Mouse (Mus musculus): ENCODE results near the gene Adamtsl1. TPM values are rescaled to one million over a fixed set of nuclear protein-coding genes. Genes with fewer than 3 reads are reported as not detected.

Gene Adamtsl1
- total RNA-seq, 2 experiments from 2014 or later, result not detected

DNA sequence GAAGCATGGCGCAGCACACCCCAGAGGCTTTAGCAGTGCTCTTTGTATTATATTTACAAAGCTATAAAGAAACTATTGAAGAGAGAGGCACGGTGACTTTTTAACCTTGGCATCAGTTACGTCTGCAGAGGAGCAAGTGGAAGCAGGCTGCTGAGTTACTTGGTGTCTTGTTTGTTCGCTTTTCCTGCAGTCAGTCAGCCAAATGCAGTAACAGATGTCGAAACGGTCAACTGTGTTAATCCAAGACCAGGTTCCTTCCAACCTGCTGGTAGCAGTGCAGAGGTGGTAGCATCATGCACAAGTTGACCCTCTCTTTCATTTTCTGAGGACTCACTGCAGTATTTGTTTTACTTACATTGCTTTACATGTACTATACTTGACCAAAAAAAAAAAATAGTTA, 908.6 kb downstream of the Adamtsl1 start:
- no peak for ATAC-seq (replicated peaks; ENCODE audit: low FRiP score, poor library complexity, severe bottlenecking)

DNA sequence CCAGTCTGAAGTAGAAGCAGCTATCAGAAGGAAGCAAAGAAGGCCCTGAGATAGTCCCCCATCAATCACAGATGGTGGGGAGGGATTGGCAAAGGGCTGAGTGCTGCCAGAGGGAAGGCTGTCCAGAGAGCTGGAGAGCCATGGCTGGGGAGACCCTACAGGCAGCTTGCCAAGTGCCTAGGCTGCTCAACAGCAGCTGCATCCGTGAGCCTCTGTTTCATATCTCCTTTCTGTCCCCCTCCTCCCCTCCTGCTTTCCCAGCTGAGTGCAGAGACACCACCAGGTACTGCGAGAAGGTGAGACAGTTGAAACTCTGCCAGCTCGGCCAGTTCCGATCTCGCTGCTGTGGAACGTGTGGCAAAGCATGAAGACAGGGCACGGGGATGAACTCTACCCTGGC, 911.6 kb downstream of the Adamtsl1 start:
- ATAC-seq (replicated peaks; ENCODE audit: low FRiP score, poor library complexity, severe bottlenecking), result no peak

DNA sequence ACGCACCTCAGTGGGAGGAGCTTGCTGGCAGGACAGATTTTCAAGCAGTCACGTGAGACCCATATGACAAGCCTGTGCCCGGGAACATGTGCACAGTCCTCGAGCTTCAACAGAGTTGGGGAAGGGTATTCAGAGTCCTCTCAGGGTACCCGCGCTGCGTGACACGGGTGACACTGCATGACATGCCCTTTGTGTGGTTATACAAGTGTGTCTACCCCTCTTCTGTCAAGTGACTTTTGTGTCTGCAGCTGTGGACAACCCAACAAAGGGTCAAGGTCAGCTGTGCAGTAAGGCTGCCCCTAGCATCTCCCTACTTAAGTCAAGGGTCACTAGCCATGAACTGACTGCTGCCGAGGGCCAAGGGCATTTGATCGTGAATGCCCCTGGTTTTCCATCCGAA, 912.6 kb downstream of the Adamtsl1 start:
- no peak for ATAC-seq (replicated peaks; ENCODE audit: low FRiP score, poor library complexity, severe bottlenecking)

DNA sequence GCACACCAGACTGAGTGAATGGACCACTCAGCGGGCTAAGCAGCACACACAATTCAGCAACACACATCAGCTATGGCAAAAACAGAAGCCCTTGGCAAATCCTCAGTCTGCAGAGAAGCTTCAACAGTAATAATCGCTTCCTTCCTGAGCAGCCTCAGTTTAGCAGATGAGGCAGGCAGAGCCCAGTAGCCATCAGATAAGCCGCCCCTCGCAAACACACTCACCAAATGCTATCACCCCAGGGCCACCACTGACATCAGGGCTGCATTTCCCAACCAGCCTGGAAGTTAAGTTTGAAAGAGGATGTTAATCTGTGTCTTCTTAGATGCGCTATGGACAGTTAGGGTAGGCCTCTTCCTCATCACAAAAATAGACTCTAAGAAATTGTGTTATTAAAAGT, 913.3 kb downstream of the Adamtsl1 start:
- no peak for ATAC-seq (replicated peaks; ENCODE audit: low FRiP score, poor library complexity, severe bottlenecking)

DNA sequence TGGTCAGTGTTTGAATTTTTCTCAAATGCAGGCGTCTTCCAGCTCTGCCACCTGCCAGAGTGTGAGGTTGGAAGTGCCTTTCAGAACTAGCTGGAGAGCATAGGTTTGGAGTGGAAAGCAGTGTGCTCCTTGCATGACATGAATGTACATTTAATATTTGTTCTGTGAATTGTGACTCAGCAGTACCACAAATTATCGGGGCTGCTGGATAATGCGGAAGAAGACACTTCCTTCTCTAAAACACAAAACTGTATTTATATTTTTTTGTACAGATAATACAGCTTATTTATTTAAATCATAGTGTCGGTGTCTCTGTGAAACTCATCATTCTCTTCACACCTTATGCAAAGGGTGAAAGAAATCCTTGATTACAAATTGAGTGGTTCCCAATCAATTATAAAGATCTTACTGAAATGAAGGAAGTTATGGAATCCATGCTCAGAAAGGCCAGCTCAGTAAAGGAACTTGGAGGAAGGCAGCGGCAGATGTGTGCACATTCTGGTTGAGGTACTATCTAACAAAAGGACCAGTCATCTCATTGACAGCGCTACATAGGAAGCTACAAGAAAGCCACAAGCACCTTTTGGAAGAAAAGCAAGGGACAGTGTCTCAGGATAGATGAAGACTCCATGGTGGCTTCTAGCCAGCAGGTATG, 914.2 kb downstream of the Adamtsl1 start:
- ATAC-seq (replicated peaks; ENCODE audit: low FRiP score, poor library complexity, severe bottlenecking), result no peak

DNA sequence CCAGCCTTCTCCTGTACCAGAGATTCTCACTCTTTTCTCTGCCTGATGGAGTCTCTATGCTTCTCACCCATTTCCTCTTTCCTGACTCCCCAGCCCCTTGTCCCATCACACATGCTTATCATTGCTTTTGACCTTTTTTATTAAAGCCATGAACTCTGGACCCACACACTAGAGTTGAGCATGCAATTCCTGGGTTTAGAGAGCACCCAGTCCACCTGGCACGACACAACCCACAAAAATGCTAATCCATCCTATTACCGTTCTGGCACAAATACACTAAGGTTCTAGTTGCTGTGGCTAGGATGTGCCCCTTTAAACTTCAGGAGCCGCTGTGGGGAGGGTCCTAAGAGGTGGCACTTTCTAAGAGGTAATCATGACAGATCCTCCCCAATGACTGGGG, 921.7 kb downstream of the Adamtsl1 start:
- ATAC-seq (replicated peaks; ENCODE audit: low FRiP score, poor library complexity, severe bottlenecking), result no peak

DNA sequence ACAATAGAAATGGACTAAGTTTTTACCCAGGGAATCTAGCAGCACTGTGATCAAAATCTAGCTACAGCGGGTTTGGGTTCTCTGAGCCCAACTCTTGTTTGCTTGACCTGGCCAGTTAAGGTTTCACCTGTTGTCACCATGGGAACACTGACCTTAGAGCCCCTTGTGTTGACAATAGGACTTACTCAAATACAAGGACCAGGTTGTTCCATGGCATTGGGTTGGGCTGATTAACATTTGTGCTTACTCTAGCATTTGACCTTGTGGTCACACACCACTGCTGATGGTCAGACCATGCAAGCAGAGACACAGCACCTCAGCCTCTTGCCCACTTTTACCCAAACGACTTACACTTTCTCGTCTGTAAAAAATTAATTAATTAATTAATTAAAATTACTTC, 922.4 kb downstream of the Adamtsl1 start:
- ATAC-seq (replicated peaks; ENCODE audit: low FRiP score, poor library complexity, severe bottlenecking), result no peak

DNA sequence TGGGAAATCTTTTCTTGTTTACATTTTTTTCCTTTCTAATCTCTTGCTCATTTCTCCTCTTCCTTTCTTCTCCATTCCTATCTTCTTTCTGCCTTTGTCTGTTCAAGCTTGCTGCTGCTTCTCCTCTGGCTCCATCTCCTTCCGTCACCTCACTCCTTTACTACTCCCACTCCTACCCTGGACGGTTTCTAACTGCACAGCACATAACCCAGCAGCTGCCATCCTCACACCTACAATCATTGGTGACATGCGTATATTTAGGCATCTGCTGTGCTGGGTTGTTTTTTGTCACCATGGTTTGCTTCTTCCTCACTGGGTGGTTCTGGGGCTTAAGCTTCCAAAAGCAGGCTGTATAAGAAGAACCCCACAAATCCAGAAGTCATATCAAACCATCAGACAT, 936.5 kb downstream of the Adamtsl1 start:
- ATAC-seq (replicated peaks; ENCODE audit: low FRiP score, poor library complexity, severe bottlenecking), result no peak

DNA sequence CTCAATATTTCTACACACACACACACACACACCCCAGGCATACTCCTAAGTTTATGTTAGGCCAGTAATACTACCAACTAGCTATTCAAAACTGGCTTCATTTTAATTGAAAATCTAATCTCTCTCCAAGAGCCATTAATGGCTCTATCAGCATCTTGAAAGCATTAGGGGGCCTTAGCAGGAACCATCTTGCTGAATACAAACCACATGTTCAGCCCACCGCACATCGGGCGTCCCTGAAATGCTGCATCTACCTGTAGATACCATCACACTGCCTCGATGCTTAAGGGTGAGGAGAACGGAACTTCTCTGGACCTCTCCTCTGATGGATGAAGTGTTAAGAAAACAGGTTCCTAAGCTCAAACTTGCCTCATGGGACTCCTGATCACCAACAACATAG, 950.8 kb downstream of the Adamtsl1 start:
- ATAC-seq (replicated peaks; ENCODE audit: low FRiP score, poor library complexity, severe bottlenecking), result no peak

Measured in erythroid progenitor cell, adult 5-6 weeks (primary cell).